Mouse (Mus musculus) spleen, adult 2 months (tissue): ENCODE results near the gene Rpl3l.

Experiments
- CTCF ChIP-seq: fragments of 200-500 bp; IDR thresholded peaks from 2 replicates; pipeline ENCODE4 v1.5.1; 2011; ENCODE audit warnings: mild to moderate bottlenecking, inconsistent platforms; ENCODE audit not compliant: insufficient read depth, insufficient read length, insufficient replicate concordance; ENCODE audit errors: extremely low read depth
- POLR2A ChIP-seq: fragments of 200-500 bp; IDR thresholded peaks from 2 replicates; pipeline ENCODE4 v1.6.1; 2011; ENCODE audit warnings: low read depth, low read length, inconsistent platforms

DNA sequence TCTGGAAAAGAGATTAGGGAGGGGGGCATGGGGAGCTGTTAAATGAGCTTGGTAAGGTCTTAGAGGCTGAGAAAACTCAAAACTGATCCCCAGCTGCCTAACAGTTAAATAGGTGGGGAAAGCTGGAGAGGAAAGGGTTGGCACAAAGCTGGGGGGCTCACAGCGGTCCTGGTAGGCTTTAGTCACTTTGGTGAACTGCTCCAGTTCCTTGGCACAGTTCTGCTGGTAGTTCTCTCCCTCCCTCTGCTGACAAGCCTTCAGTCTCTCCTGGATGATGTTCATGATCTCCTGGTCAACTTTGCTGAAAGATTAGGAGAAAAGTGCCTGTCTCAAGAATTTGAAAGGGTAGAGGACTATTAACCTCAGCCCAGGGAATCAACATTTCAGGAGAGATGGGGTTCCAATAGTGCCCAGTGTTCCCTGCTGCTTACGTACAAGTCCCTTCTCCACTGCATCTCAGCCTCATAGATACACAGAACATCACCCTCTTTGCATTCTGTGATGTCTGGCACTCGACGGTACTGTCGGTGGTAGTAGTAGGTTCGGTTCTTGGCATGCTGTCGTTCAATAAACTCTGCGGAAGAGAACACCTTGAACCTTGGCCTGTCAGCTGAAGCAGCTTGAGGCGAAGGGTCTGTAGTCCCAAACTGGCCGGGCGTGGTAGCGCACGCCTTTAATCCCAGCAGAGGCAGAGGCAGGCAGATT, 5.2 kb upstream of the Rpl3l start:
- TF ChIP-seq CTCF (no peak), POLR2A (no peak)
